Mouse (Mus musculus): ENCODE data around the gene Eftud2. TPM values are rescaled to one million over a fixed set of nuclear protein-coding genes. Genes with fewer than 3 reads are reported as not detected.

Gene Eftud2
- polyA plus RNA-seq (2014; fragmentation: Nextera tagmentation; extraction: Ambion mirVana) = 110 and 123 TPM in 2 replicates

DNA sequence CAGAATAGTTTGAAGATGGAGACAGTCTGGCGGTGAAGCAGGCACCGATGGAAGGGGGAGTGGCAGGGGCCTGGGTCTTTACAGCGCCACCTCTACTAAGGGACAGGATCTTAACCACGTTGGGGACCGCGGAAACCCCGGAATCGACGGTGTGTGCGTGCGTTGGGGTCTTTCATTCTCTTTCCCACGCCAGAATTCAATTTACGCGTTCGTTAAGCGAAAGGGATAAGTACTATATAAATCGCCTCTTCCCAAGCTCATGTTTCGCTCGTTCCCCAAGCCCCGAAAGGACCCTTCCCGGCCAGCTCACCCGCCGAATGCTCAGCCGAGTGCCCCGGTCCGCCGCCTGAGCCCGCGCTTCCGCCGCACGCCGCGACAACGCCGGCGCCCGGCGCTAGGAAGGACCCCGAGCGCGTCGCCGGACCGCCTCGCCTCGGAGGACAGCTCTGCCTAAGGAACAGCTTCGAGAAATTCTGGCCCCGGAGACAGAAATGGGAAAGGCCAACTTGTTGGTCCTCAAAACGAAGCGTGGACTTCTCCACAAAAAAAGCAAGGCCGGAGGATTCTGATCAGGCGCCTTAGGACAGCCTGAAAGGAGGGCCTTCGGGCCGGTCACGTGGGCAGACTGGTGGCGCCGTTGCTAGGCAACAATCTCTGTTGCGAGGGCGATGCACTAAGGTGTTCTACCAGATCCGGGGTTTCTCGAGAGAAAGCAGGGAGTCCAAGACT is at the start of gene Eftud2, which contains the start of gene Ccdc103:
Gene Eftud2, minus strand, starts transcription at position 401 of the 729 bp plus-strand sequence.
Gene Ccdc103, plus strand, starts transcription at position 620 of the 729 bp plus-strand sequence.
- peaks cover 17% of the 10 kb centered on the region for H3K36me3 ChIP-seq (replicated peaks; ENCODE audit: control insufficient read depth, insufficient read depth)
- 0 out of 2 replicates have a peak, but pooled peaks cover 5% of the 10 kb centered on the region for H3K27me3 ChIP-seq (ENCODE audit: control insufficient read depth, insufficient read depth, low read length)
- under 1% methylated on average over 62 of the region's 62 CpGs for WGBS
- no peaks in the 10 kb centered on the region for H3K9me3 ChIP-seq (ENCODE audit: control insufficient read depth, low read length)
- H3K9ac ChIP-seq = peak within 1 kb of the TSS; percentile 77
- peak within 1 kb of the TSS; percentile 74 for H3K4me2 ChIP-seq (replicated peaks)
- H3K4me1 ChIP-seq (replicated peaks; ENCODE audit: control insufficient read depth, insufficient read depth, low read length) = peaks cover 16% of the 10 kb centered on the region
- peak; percentile 95 for DNase-seq (ENCODE audit: low spot score)
- ATAC-seq (ENCODE audit: low FRiP score) = peak; percentile 93
- H3K27ac ChIP-seq = peak within 1 kb of the TSS; percentile 82
- H3K4me3 ChIP-seq (replicated peaks; ENCODE audit: low read length) = peak within 1 kb of the TSS; percentile 60

DNA sequence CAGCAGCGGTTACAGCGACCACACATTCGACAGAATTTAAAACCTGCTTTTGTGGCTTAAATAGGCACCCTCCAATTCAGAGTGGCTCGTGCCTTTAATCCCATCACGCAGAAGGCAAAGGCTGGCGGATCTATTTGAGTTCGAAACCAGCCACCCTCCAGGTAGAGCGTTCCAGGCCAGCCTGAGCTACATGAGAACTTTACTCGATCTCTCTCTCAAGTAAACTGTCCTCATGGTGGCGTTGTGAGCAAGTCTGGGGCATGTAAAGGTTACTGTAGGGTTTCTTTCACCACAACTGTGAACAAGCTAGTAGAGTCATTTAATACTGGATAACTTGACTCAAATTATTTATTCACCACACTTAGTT is 44.5 kb upstream of the Eftud2 start:
- Histone ChIP-seq H3K4me3 (replicated peaks; ENCODE audit: low read length) (peak overlapping the region; percentile 47), H3K4me1 (replicated peaks; ENCODE audit: control insufficient read depth, insufficient read depth, low read length) (peaks cover 13% of the 10 kb centered on the region), H3K9ac (peak overlapping the region; percentile 53; the same call in 1 of the 2 replicates), H3K27ac (peak overlapping the region; percentile 71), H3K27me3 (ENCODE audit: control insufficient read depth, insufficient read depth, low read length) (no peaks in the 10 kb centered on the region), H3K9me3 (ENCODE audit: control insufficient read depth, low read length) (no peaks in the 10 kb centered on the region), H3K4me2 (replicated peaks) (peak overlapping the region; percentile 75), H3K36me3 (replicated peaks; ENCODE audit: control insufficient read depth, insufficient read depth) (no peaks in the 10 kb centered on the region)
- WGBS = 2% methylated on average over 10 of the region's 10 CpGs
- ATAC-seq (ENCODE audit: low FRiP score) (peak; percentile 17; the same call in 1 of the 2 replicates), DNase-seq (ENCODE audit: low spot score) (peak; percentile 63)

DNA sequence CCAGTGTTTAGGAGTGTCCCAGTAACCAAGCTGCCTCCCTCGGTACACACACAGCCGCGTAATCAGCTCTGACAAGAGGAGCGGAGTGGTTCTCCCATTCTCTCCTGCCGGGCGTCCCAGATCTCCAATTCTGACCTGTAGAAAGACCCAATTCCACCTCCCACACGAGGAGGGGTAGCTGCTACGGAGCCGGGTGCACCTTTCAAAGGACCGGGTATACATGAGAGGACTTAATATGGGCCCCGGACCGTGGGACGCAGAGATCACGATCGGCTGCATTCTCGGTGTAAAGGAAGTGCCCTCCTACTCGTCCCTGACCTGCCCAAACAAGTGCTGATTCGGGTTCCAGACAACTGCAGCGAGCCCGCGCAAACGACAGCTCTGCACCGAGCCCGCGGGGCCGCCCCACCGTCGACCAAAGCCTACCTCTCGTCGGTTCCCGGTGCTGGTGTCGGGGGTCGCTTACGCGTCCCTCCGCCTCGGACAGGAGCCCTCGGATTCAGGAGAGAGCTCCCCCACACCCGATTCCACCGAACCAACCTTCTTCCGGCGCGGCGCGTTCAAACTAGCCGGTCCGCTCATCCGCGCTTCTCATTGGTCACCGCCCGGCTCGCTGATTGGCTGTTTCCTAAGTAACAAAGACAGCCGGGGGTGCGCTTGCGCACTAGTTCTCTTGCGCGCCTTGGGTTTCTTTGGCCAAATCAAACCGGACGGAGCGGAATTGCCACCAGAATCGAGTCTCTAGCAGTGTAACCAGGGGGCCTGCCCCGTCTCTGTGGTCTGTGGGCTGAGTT is 44.0 kb upstream of the Eftud2 start, which contains the start of gene Kif18b:
Gene Kif18b, minus strand, starts transcription at position 568 of the 794 bp plus-strand sequence.
- peak within 1 kb of the TSS; percentile 53; the same call in 1 of the 2 replicates for H3K9ac ChIP-seq
- no peaks in the 10 kb centered on the region for H3K27me3 ChIP-seq (ENCODE audit: control insufficient read depth, insufficient read depth, low read length)
- peak within 1 kb of the TSS; percentile 71 for H3K27ac ChIP-seq
- H3K4me2 ChIP-seq (replicated peaks) = peak within 1 kb of the TSS; percentile 75
- ATAC-seq (ENCODE audit: low FRiP score) = peak; percentile 90
- peak within 1 kb of the TSS; percentile 47 for H3K4me3 ChIP-seq (replicated peaks; ENCODE audit: low read length)
- peak; percentile 95 for DNase-seq (ENCODE audit: low spot score)
- under 1% methylated on average over 62 of the region's 62 CpGs for WGBS
- no peaks in the 10 kb centered on the region for H3K36me3 ChIP-seq (replicated peaks; ENCODE audit: control insufficient read depth, insufficient read depth)
- no peaks in the 10 kb centered on the region for H3K9me3 ChIP-seq (ENCODE audit: control insufficient read depth, low read length)
- peaks cover 13% of the 10 kb centered on the region for H3K4me1 ChIP-seq (replicated peaks; ENCODE audit: control insufficient read depth, insufficient read depth, low read length)

DNA sequence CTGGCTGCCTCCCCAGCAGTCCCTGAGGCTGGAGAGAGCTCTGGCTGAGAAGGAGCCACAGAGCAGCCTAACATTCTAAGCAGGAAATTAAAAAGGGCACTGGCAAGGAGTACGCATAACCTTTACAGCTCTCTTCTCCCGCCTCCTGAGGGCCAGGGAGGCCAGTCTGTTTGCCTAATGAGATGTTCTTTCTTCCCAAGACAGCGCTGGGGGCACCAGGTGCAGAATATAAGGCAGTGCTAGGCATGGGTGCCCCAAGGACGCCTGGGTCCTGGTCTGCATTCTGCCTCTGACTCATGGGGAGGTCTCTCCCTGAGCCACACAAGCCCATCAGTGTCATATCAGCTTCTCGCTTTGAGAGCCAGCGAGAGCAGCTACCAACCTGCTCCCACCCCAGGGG is 40.7 kb upstream of the Eftud2 start:
- no peak for ATAC-seq (ENCODE audit: low FRiP score)
- 49% methylated on average over 6 of the region's 6 CpGs for WGBS
- no peak overlapping the region for H3K4me2 ChIP-seq (replicated peaks)
- no peak for DNase-seq (ENCODE audit: low spot score)
- no peak overlapping the region for H3K27ac ChIP-seq
- H3K4me1 ChIP-seq (replicated peaks; ENCODE audit: control insufficient read depth, insufficient read depth, low read length) = peaks cover 13% of the 10 kb centered on the region
- no peak overlapping the region for H3K4me3 ChIP-seq (replicated peaks; ENCODE audit: low read length)
- H3K36me3 ChIP-seq (replicated peaks; ENCODE audit: control insufficient read depth, insufficient read depth) = no peaks in the 10 kb centered on the region
- no peaks in the 10 kb centered on the region for H3K27me3 ChIP-seq (ENCODE audit: control insufficient read depth, insufficient read depth, low read length)
- H3K9me3 ChIP-seq (ENCODE audit: control insufficient read depth, low read length) = no peaks in the 10 kb centered on the region
- 0 out of 2 replicates have a peak overlapping the region, but pooled peaks have one; percentile 2 for H3K9ac ChIP-seq

DNA sequence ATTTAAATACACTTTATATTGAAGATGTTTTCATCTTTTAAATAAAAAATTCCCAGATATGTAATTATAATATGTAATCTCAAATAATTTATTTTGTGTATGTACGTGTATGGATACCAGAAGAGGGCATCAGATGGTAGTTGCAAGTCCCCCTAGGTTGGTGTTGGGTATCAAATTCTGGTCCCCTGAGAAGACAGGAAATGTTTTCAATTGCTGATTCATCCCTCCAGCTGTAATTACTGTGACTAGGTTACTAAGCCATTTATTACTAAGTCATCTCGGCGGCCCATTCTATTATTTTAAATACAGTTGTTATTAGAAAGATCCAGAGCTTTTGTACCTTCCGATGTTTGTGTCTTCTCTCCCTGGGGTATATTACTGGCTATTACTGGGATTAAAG is 37.3 kb upstream of the Eftud2 start:
- no peaks in the 10 kb centered on the region for H3K36me3 ChIP-seq (replicated peaks; ENCODE audit: control insufficient read depth, insufficient read depth)
- H3K27me3 ChIP-seq (ENCODE audit: control insufficient read depth, insufficient read depth, low read length) = no peaks in the 10 kb centered on the region
- 83% methylated on average over 4 of the region's 4 CpGs for WGBS
- H3K4me2 ChIP-seq (replicated peaks) = no peak overlapping the region
- no peak overlapping the region for H3K4me3 ChIP-seq (replicated peaks; ENCODE audit: low read length)
- no peaks in the 10 kb centered on the region for H3K9me3 ChIP-seq (ENCODE audit: control insufficient read depth, low read length)
- DNase-seq (ENCODE audit: low spot score) (no peak), ATAC-seq (ENCODE audit: low FRiP score) (no peak)
- no peak overlapping the region for H3K27ac ChIP-seq
- peaks cover 7% of the 10 kb centered on the region for H3K4me1 ChIP-seq (replicated peaks; ENCODE audit: control insufficient read depth, insufficient read depth, low read length)
- H3K9ac ChIP-seq = no peak overlapping the region

DNA sequence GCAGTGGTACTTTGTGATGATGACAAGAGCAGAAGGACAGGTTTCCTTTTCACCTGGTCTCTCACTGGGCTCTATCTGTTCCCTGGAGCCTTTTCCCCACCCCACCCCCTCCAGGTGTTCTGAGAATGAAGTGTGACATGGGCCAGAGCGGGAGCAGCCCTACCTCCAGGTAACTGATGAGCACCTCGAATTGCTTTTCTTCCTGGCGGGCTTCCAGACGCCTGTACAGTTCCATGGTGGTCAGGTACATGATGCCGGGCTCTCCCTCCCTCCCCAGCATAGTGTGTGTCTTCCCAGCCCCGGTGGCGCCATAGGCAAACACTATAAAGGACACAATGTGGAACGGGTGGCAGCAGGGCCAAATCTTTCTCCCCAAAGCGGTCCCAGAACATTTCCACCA is 34.6 kb upstream of the Eftud2 start:
- Histone ChIP-seq H3K9ac (no peak overlapping the region), H3K36me3 (replicated peaks; ENCODE audit: control insufficient read depth, insufficient read depth) (no peaks in the 10 kb centered on the region), H3K27me3 (ENCODE audit: control insufficient read depth, insufficient read depth, low read length) (no peaks in the 10 kb centered on the region), H3K4me3 (replicated peaks; ENCODE audit: low read length) (no peak overlapping the region), H3K4me1 (replicated peaks; ENCODE audit: control insufficient read depth, insufficient read depth, low read length) (no peaks in the 10 kb centered on the region), H3K9me3 (ENCODE audit: control insufficient read depth, low read length) (no peaks in the 10 kb centered on the region), H3K4me2 (replicated peaks) (no peak overlapping the region), H3K27ac (no peak overlapping the region)
- DNase-seq (ENCODE audit: low spot score) (no peak), ATAC-seq (ENCODE audit: low FRiP score) (no peak)
- 94% methylated on average over 9 of the region's 9 CpGs for WGBS

DNA sequence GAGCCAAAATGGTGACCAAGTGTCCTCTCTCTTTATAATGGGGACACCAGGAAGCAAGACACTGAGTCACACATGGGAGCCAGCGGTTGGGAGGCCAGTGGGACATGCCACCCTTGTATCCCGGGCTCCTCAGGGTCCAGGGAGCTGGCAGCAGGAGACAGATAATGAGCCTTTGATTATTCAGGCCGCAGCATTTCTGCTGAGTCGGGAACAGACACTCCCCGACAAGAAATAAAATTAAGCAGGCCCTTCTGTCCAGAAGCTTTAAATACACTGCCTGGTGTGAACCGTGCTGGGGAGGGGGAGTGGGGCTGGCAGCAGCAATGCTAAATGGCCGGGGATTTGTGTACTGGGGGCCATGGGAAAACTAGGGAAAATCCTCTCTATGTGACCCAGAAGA is 30.6 kb upstream of the Eftud2 start:
- DNase-seq (ENCODE audit: low spot score) (no peak), ATAC-seq (ENCODE audit: low FRiP score) (no peak)
- Histone ChIP-seq H3K4me3 (replicated peaks; ENCODE audit: low read length) (no peak overlapping the region), H3K9ac (no peak overlapping the region), H3K9me3 (ENCODE audit: control insufficient read depth, low read length) (no peaks in the 10 kb centered on the region), H3K36me3 (replicated peaks; ENCODE audit: control insufficient read depth, insufficient read depth) (no peaks in the 10 kb centered on the region), H3K27me3 (ENCODE audit: control insufficient read depth, insufficient read depth, low read length) (no peaks in the 10 kb centered on the region), H3K27ac (no peak overlapping the region), H3K4me2 (replicated peaks) (no peak overlapping the region), H3K4me1 (replicated peaks; ENCODE audit: control insufficient read depth, insufficient read depth, low read length) (no peaks in the 10 kb centered on the region)
- WGBS = 60% methylated on average over 7 of the region's 7 CpGs

DNA sequence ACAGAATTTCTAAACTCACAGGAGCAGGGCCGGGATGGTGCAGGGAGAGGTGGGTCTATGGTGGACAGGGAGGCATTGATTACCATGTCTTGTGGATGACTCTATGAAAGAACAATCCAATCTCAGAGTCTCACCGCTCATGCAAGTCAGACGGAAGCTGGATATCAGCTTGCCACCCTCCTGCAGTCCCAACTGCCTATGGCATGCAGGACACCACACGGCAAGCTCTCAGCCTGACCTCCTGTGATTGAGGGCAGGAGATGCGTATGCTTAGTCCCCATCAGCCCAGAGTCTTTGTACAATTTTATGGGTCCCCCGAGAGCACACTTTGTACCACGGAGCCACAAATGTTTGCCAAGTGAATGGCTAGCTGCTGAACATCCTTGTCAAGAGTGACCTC is 22.9 kb upstream of the Eftud2 start:
- Histone ChIP-seq H3K27ac (no peak overlapping the region), H3K4me2 (replicated peaks) (no peak overlapping the region)

DNA sequence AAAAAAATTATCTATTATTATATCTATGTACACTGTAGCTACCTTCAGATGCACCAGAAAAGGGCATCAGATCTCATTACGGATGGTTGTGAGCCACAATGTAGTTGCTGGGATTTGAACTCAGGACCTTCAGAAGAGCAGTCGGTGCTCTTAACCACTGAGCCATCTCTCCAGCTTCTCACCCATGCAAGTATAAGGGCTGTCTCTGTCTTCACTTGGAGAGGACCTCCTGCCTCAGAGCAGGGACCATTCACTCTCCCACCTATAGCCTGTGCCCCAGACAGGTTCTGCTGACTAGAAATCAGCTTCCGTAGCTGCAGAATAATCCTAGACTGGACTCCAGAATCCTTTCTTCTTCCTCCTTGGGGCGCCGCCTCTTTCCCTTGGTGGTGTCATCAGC is 21.3 kb upstream of the Eftud2 start:
- 86% methylated on average over 5 of the region's 5 CpGs for WGBS
- DNase-seq (ENCODE audit: low spot score) = no peak
- 0 out of 2 replicates have a peak, but pooled peaks cover 3% of the 10 kb centered on the region for H3K27me3 ChIP-seq (ENCODE audit: control insufficient read depth, insufficient read depth, low read length)
- no peaks in the 10 kb centered on the region for H3K9me3 ChIP-seq (ENCODE audit: control insufficient read depth, low read length)
- no peaks in the 10 kb centered on the region for H3K36me3 ChIP-seq (replicated peaks; ENCODE audit: control insufficient read depth, insufficient read depth)
- H3K4me2 ChIP-seq (replicated peaks) = no peak overlapping the region
- no peak overlapping the region for H3K27ac ChIP-seq
- ATAC-seq (ENCODE audit: low FRiP score) = no peak
- H3K4me1 ChIP-seq (replicated peaks; ENCODE audit: control insufficient read depth, insufficient read depth, low read length) = no peaks in the 10 kb centered on the region; the same call in 1 of the 2 replicates
- H3K9ac ChIP-seq = no peak overlapping the region
- no peak overlapping the region for H3K4me3 ChIP-seq (replicated peaks; ENCODE audit: low read length)

More for the DNA sequence above, 22.9 kb upstream of the Eftud2 start:
- Histone ChIP-seq H3K9ac (no peak overlapping the region), H3K27me3 (ENCODE audit: control insufficient read depth, insufficient read depth, low read length) (0 out of 2 replicates have a peak, but pooled peaks cover 3% of the 10 kb centered on the region), H3K4me3 (replicated peaks; ENCODE audit: low read length) (no peak overlapping the region), H3K9me3 (ENCODE audit: control insufficient read depth, low read length) (no peaks in the 10 kb centered on the region), H3K36me3 (replicated peaks; ENCODE audit: control insufficient read depth, insufficient read depth) (no peaks in the 10 kb centered on the region), H3K4me1 (replicated peaks; ENCODE audit: control insufficient read depth, insufficient read depth, low read length) (no peaks in the 10 kb centered on the region; the same call in 1 of the 2 replicates)
- WGBS = 66% methylated on average over 7 of the region's 7 CpGs
- DNase-seq (ENCODE audit: low spot score) = no peak
- no peak for ATAC-seq (ENCODE audit: low FRiP score)

Data from hindbrain, embryonic 14.5 days (tissue).